Mouse (Mus musculus) embryonic facial prominence, embryonic 14.5 days (tissue): ENCODE data around the gene Dnajc17. TPM values are rescaled to one million over a fixed set of nuclear protein-coding genes. Genes with fewer than 3 reads are reported as not detected.

Experiments
- ATAC-seq: fragments of 200-750 bp; cut with Nextera tagmentation; 2 replicates; pipeline ENCODE4 v1.8.0; 2017; ENCODE audit warnings: low read depth, moderate number of reproducible peaks, moderate TSS enrichment
- DNase-seq: peaks from one replicate; pipeline ENCODE4 v3.0.0-alpha.2; 2015; ENCODE audit warnings: low spot score
- H3K27ac ChIP-seq: fragments of 300-500 bp; sonication (generic); replicated peaks from 2 replicates; pipeline ENCODE4 v1.5.1; 2014; ENCODE audit warnings: low read depth, mild to moderate bottlenecking, low read length, moderate library complexity
- H3K27me3 ChIP-seq: fragments of 300-500 bp; sonication (generic); replicated peaks from 2 replicates; pipeline ENCODE4 v1.6.1; 2014; ENCODE audit warnings: low read length; ENCODE audit not compliant: control insufficient read depth, insufficient read depth
- H3K36me3 ChIP-seq: fragments of 300-500 bp; sonication (generic); 2 replicates; pipeline ENCODE4 v1.6.1; 2014; ENCODE audit warnings: low read length, mixed read lengths; ENCODE audit not compliant: control insufficient read depth, insufficient read depth
- H3K4me1 ChIP-seq: fragments of 300-500 bp; sonication (generic); 2 replicates; pipeline ENCODE4 v1.6.1; 2014; ENCODE audit warnings: antibody characterized with exemption, low read length; ENCODE audit not compliant: control insufficient read depth, insufficient read depth
- H3K4me2 ChIP-seq: fragments of 300-500 bp; sonication (generic); 2 replicates; pipeline ENCODE4 v1.6.1; 2014; ENCODE audit warnings: low read depth, mild to moderate bottlenecking, low read length, moderate library complexity, mixed read lengths
- H3K4me3 ChIP-seq: fragments of 300-500 bp; sonication (generic); 2 replicates; pipeline ENCODE4 v1.5.1; 2014; ENCODE audit warnings: low read depth, mild to moderate bottlenecking, low read length
- H3K9ac ChIP-seq: fragments of 300-500 bp; sonication (generic); 2 replicates; pipeline ENCODE4 v1.6.1; 2014; ENCODE audit warnings: low read depth, mild to moderate bottlenecking, low read length, moderate library complexity, mixed read lengths
- H3K9me3 ChIP-seq: fragments of 300-500 bp; sonication (generic); 2 replicates; pipeline ENCODE4 v1.6.1; 2016; ENCODE audit warnings: low read length; ENCODE audit not compliant: control insufficient read depth
- WGBS: fragments of 180-500 bp; shearing (Covaris S2); extraction: QIAGEN DNeasy Blood & Tissue Kit; methylation state at CpG from one replicate; pipeline ENCODE4 v1.1.7; 2014; 5-methylcytosine and 5-hydroxymethylcytosine counted together
- polyA plus RNA-seq: library from polyadenylated mRNA; unstranded; fragments of >200 nt; fragmentation: Nextera tagmentation; extraction: Ambion mirVana; gene quantifications from 2 replicates; pipeline ENCODE4 v1.2.1, GENCODE M21; 2014

The Dnajc17 gene
- polyA plus RNA-seq, 1 experiment from 2014 or later, result 15.7 TPM

DNA sequence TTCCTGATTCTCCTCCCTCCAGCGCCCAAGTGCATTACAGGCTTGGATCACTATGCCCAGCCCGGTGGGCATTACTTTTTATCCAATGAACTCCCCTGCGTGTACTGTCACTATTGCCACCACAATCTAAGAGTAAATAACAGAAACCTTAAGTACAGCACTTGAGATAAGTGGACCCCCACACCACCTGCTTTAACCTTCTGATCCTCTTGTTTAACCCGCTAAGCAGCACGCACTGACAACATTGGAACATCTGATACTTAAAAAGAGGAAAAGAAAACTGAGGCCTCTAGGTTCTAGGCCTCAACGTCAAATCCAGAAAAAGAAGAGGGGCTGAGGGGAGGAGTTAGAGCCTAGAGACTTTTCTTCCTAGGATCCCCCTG, 643 bp downstream of the Dnajc17 start:
- ATAC-seq (no peak), DNase-seq (no peak)
- H3K4me2 ChIP-seq, result peak overlapping the region; percentile 70
- H3K27ac ChIP-seq, result peak overlapping the region; percentile 83
- H3K4me3 ChIP-seq, result peak overlapping the region; percentile 72
- H3K27me3 ChIP-seq, result no peaks in the 10 kb centered on the region
- 23% methylated on average over 6 of the region's 6 CpGs for WGBS
- peaks cover 23% of the 10 kb centered on the region for H3K36me3 ChIP-seq
- peak overlapping the region; percentile 74 for H3K9ac ChIP-seq
- no peaks in the 10 kb centered on the region for H3K9me3 ChIP-seq
- peaks cover 10% of the 10 kb centered on the region for H3K4me1 ChIP-seq

DNA sequence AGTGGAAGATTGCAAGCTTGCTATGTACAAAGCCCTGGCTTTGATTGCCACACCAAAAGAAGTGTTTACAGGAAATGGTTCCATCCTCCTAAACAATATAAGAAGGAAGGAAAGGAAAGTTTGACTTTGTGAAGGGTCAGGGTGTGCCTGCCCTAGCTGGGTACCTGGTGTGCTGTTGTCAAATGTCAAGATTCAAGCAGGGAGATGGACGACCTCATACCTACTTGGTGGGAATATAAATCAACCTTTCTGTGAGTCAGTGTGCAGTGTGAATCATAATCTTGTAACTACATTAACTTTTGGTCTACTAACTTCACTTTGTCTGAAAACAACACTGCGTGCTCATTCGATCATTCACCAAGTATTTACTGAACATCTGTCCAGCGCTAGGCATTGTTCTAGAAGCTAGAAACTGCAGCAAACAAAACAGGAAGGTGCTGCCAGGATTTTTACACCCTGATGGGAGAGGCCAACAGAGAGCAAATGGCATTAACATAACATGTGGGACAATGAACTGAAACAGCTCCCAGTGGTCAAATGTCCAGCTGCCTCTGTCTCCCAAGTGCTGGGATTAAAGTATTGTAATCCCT, 4.6 kb downstream of the Dnajc17 start:
- H3K27ac ChIP-seq, result no peak overlapping the region
- 85% methylated on average over 4 of the region's 4 CpGs for WGBS
- no peak for ATAC-seq

DNA sequence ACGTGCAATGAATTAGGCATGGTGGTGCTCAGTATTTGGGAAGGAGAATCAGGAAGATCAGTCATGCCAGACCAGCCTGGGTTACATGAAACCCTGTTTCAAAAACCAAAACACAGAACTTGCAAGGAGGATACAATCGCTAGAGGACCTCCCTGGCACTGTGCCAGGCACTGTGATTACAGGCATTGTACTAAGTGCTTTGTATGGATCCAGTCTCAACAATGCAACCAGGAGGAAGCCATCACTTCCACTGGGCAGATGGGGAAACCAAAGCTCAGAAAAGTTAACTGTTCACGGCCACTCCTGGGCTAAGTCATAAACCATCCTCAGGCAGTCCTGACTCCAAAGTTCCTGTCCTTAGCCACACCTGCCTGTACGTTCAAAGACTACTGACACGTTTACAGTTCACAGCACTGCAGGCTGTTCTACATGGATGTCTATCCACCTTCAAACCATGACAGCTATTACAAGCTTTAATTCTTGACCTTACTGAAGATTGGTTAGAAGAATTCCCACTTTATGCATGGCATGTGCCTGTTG, 5.6 kb downstream of the Dnajc17 start:
- Histone ChIP-seq H3K4me3 (no peak overlapping the region), H3K27me3 (no peaks in the 10 kb centered on the region), H3K4me1 (peaks cover 6% of the 10 kb centered on the region), H3K9me3 (no peaks in the 10 kb centered on the region), H3K4me2 (no peak overlapping the region), H3K27ac (no peak overlapping the region; the same call in 1 of the 2 replicates), H3K9ac (no peak overlapping the region), H3K36me3 (no peaks in the 10 kb centered on the region)
- ATAC-seq, result peak; percentile 39; the same call in 1 of the 2 replicates
- WGBS, result 57% methylated on average over 5 of the region's 5 CpGs
- peak; percentile 78 for DNase-seq

More for the DNA sequence above, 4.6 kb downstream of the Dnajc17 start:
- H3K9me3 ChIP-seq, result no peaks in the 10 kb centered on the region
- no peak overlapping the region for H3K4me2 ChIP-seq
- no peak overlapping the region for H3K9ac ChIP-seq
- H3K36me3 ChIP-seq, result no peaks in the 10 kb centered on the region
- peaks cover 6% of the 10 kb centered on the region for H3K4me1 ChIP-seq
- no peak for DNase-seq
- H3K27me3 ChIP-seq, result no peaks in the 10 kb centered on the region
- no peak overlapping the region for H3K4me3 ChIP-seq

DNA sequence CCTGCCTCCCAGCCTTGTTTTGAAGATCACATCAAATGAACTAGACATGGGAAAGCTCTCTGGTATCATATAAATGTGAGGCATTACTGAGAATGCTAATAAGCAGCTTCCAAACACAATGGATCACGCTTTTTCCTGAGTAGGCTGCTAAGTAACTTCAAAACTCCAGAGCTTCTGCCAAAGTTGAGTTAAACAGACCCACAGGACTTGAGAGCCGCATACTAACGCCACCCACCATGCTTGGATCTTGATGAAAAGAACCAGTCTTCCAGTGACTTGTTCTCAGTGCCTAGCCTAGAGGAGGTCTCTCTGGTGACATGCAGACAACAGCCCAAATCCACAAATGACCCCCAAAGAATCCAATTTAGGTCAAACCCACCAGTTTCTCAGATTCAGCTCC, 9.7 kb downstream of the Dnajc17 start:
- ATAC-seq (no peak), DNase-seq (no peak)
- whole genome bisulfite sequencing, result 57% methylated on average over 3 of the region's 3 CpGs
- Histone ChIP-seq H3K27me3 (no peaks in the 10 kb centered on the region), H3K4me2 (no peak overlapping the region), H3K9ac (no peak overlapping the region), H3K4me1 (peaks cover 15% of the 10 kb centered on the region), H3K27ac (no peak overlapping the region), H3K4me3 (no peak overlapping the region), H3K9me3 (no peaks in the 10 kb centered on the region), H3K36me3 (no peaks in the 10 kb centered on the region)

DNA sequence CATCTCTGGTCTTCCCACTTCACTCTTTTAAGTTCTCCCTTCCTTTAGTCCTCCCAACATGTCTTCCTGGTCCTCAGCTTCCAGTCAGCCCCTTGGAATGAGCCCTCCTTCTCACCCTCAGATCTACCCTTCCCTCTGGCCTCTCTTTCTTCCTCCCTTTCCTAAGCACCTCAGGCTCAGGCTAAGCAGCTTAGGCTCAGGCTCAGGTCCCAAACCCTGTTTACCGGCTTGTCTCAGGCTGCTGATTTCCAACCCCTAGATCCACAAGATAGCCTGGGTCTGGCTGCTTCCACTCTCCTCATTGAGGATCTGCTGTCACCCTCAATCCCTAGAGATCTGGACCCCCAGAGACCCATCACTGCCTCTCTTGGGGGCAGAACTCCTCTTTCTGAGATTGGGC, 10.5 kb downstream of the Dnajc17 start:
- Histone ChIP-seq H3K27ac (no peak overlapping the region), H3K4me2 (no peak overlapping the region), H3K36me3 (no peaks in the 10 kb centered on the region), H3K9me3 (no peaks in the 10 kb centered on the region), H3K4me3 (no peak overlapping the region), H3K9ac (no peak overlapping the region), H3K27me3 (no peaks in the 10 kb centered on the region), H3K4me1 (peaks cover 10% of the 10 kb centered on the region)
- 33% methylated on average over 1 of the region's 1 CpGs for WGBS
- no peak for DNase-seq
- ATAC-seq, result no peak

DNA sequence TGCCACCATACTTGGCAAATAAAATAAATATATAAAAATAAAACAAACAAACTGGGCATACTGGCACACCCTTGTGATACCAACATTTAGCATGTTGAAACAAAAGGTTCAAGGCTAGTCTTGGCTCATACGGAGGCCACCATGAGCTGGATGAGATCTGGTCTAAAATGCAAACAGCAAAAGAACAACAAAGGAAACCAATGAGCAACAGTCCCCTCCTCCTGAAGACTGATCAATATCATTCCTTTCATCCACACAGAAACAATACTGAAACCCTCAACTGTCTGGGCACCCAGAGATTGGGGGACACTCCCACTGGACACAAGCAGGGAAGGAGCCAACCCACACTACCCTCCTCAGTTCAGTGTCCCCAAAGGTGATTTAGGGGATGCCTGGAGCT, 11.1 kb downstream of the Dnajc17 start:
- Histone ChIP-seq H3K27me3 (no peaks in the 10 kb centered on the region), H3K36me3 (no peaks in the 10 kb centered on the region), H3K27ac (no peak overlapping the region), H3K9ac (no peak overlapping the region), H3K9me3 (no peaks in the 10 kb centered on the region), H3K4me3 (no peak overlapping the region), H3K4me1 (peaks cover 8% of the 10 kb centered on the region), H3K4me2 (no peak overlapping the region)
- 78% methylated on average over 1 of the region's 1 CpGs for WGBS
- DNase-seq (no peak), ATAC-seq (no peak)

DNA sequence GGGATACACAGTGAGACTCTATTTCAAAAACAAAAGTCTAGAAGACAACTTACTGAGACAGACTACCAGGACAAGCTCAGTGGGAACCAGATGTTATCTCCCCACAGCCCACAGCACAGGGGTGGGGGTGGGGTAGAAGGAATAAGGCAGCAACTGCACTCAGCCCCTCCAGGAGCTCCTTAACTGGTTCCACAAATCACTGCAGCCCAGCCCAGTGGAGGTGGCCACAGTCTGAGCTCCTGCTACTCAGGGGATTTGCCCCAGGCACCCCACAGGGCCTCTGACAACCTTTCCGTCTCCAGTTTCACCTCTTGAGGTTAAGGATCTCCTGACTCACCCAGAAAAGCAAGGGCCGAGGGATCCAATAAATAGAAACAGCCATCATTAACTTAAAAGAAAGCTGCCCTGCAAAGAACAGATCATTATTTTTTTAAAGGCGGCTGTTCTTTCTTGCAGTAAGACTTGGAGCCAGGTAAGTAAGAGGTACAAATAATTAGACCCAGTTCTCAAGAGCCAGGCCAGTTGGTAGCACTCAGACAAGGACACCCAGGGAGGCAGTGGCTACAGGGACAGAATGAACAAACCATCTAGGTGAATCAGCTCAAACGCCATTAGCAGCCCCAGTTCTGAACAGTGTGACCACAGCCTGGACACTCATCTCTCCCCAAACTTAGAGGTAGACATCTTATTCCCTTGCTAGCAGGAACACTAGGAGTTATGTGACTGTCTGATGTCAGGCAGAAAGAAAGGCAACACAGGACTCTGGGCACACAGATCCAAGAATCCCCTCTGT, 12.1 kb downstream of the Dnajc17 start:
- Histone ChIP-seq H3K27ac (0 out of 2 replicates have a peak overlapping the region, but pooled peaks have one; percentile 28), H3K4me3 (no peak overlapping the region), H3K36me3 (no peaks in the 10 kb centered on the region), H3K9me3 (no peaks in the 10 kb centered on the region), H3K27me3 (no peaks in the 10 kb centered on the region), H3K4me1 (peaks cover 8% of the 10 kb centered on the region), H3K9ac (no peak overlapping the region), H3K4me2 (no peak overlapping the region)
- WGBS, result 21% methylated on average over 4 of the region's 4 CpGs
- DNase-seq, result peak; percentile 29
- ATAC-seq, result peak; percentile 34; the same call in 1 of the 2 replicates

DNA sequence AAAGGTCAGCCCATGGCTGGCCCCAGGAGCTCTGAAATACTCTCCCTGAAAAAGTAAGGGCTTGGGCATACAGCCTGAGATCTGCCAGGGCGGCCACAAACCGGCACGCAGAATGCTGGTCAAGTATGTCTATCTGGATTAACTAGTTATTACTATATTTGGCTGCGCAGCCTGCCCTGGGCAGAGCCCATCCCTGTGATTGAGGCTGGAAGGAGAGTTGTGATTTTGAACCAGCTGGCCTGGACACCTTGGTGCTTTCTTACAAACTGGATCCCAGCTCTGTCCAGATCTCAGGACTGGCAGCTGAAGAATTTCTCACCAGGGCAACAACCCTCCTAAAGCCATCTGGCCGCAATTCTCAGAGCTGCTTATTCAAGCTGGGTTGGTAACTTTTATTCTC, 14.5 kb downstream of the Dnajc17 start:
- Histone ChIP-seq H3K36me3 (no peaks in the 10 kb centered on the region), H3K4me2 (no peak overlapping the region), H3K4me3 (no peak overlapping the region), H3K27me3 (no peaks in the 10 kb centered on the region), H3K4me1 (peaks cover 8% of the 10 kb centered on the region), H3K27ac (no peak overlapping the region), H3K9ac (no peak overlapping the region), H3K9me3 (no peaks in the 10 kb centered on the region)
- ATAC-seq (no peak), DNase-seq (no peak)
- WGBS, result 88% methylated on average over 5 of the region's 5 CpGs
